Mouse (Mus musculus): ENCODE data around the gene Nrp2. TPM values are rescaled to one million over a fixed set of nuclear protein-coding genes. Genes with fewer than 3 reads are reported as not detected.

The Nrp2 gene
- polyA plus RNA-seq, 1 experiment from 2014 or later: 30.8 TPM

- ATAC-seq (replicated peaks): no peak
- no peak overlapping the region for H3K27ac ChIP-seq (replicated peaks)
- no peak overlapping the region for H3K9ac ChIP-seq (replicated peaks)
- 0 out of 2 replicates have a peak, but pooled peaks cover 3% of the 10 kb centered on the region for H3K4me1 ChIP-seq
- H3K27me3 ChIP-seq: no peaks in the 10 kb centered on the region
- no peak overlapping the region for H3K4me3 ChIP-seq
- 83% methylated on average over 6 of the region's 6 CpGs for WGBS
- H3K9me3 ChIP-seq: no peaks in the 10 kb centered on the region
- no peak overlapping the region for H3K4me2 ChIP-seq (replicated peaks)
- no peaks in the 10 kb centered on the region for H3K36me3 ChIP-seq
Measured at GRCm38 (mm10) chr1:62823549-62824195, 120.6 kb downstream of the Nrp2 start.

- WGBS: 85% methylated on average over 17 of the region's 17 CpGs
- Histone ChIP-seq H3K9ac (replicated peaks) (no peak overlapping the region), H3K9me3 (no peaks in the 10 kb centered on the region), H3K27me3 (no peaks in the 10 kb centered on the region), H3K4me3 (no peak overlapping the region), H3K27ac (replicated peaks) (no peak overlapping the region), H3K4me1 (0 out of 2 replicates have a peak, but pooled peaks cover 3% of the 10 kb centered on the region), H3K4me2 (replicated peaks) (no peak overlapping the region), H3K36me3 (no peaks in the 10 kb centered on the region)
- ATAC-seq (replicated peaks): no peak
Measured at GRCm38 (mm10) chr1:62825822-62826765, 123.0 kb downstream of the Nrp2 start.

- H3K4me3 ChIP-seq: no peak overlapping the region
- 72% methylated on average over 10 of the region's 10 CpGs for WGBS
- ATAC-seq (replicated peaks): no peak
Measured at GRCm38 (mm10) chr1:62827316-62827715, 124.2 kb downstream of the Nrp2 start.

GRCm38 (mm10) chr1:62828156-62828555 lies 125.1 kb downstream of the Nrp2 start:
- no peaks in the 10 kb centered on the region for H3K9me3 ChIP-seq

More at GRCm38 (mm10) chr1:62827316-62827715, 124.2 kb downstream of the Nrp2 start:
- 0 out of 2 replicates have a peak, but pooled peaks cover 3% of the 10 kb centered on the region for H3K4me1 ChIP-seq
- no peak overlapping the region for H3K4me2 ChIP-seq (replicated peaks)
- no peaks in the 10 kb centered on the region for H3K9me3 ChIP-seq
- no peak overlapping the region for H3K27ac ChIP-seq (replicated peaks)
- H3K36me3 ChIP-seq: no peaks in the 10 kb centered on the region
- no peak overlapping the region for H3K9ac ChIP-seq (replicated peaks)
- no peaks in the 10 kb centered on the region for H3K27me3 ChIP-seq

GRCm38 (mm10) chr1:62829690-62830417 lies 126.8 kb downstream of the Nrp2 start:
- H3K27me3 ChIP-seq: no peaks in the 10 kb centered on the region
- no peaks in the 10 kb centered on the region for H3K36me3 ChIP-seq
- H3K9ac ChIP-seq (replicated peaks): no peak overlapping the region
- H3K4me3 ChIP-seq: no peak overlapping the region
- 0 out of 2 replicates have a peak, but pooled peaks cover 3% of the 10 kb centered on the region for H3K4me1 ChIP-seq
- no peak overlapping the region for H3K27ac ChIP-seq (replicated peaks)
- ATAC-seq (replicated peaks): no peak
- WGBS: 76% methylated on average over 4 of the region's 4 CpGs
- no peak overlapping the region for H3K4me2 ChIP-seq (replicated peaks)
- no peaks in the 10 kb centered on the region for H3K9me3 ChIP-seq

More at GRCm38 (mm10) chr1:62828156-62828555, 125.1 kb downstream of the Nrp2 start:
- Histone ChIP-seq H3K27me3 (no peaks in the 10 kb centered on the region), H3K4me3 (no peak overlapping the region), H3K4me1 (0 out of 2 replicates have a peak, but pooled peaks cover 3% of the 10 kb centered on the region), H3K4me2 (replicated peaks) (no peak overlapping the region), H3K27ac (replicated peaks) (no peak overlapping the region), H3K36me3 (no peaks in the 10 kb centered on the region), H3K9ac (replicated peaks) (no peak overlapping the region)
- no peak for ATAC-seq (replicated peaks)
- WGBS: 70% methylated on average over 4 of the region's 4 CpGs

GRCm38 (mm10) chr1:62830418-62830769 lies 127.3 kb downstream of the Nrp2 start:
- Histone ChIP-seq H3K9me3 (no peaks in the 10 kb centered on the region), H3K27me3 (no peaks in the 10 kb centered on the region), H3K9ac (replicated peaks) (no peak overlapping the region), H3K4me1 (0 out of 2 replicates have a peak, but pooled peaks cover 3% of the 10 kb centered on the region), H3K27ac (replicated peaks) (no peak overlapping the region), H3K4me3 (no peak overlapping the region), H3K36me3 (no peaks in the 10 kb centered on the region), H3K4me2 (replicated peaks) (no peak overlapping the region)
- no peak for ATAC-seq (replicated peaks)
- 82% methylated on average over 7 of the region's 7 CpGs for WGBS

GRCm38 (mm10) chr1:62831725-62832455 lies 128.8 kb downstream of the Nrp2 start:
- Histone ChIP-seq H3K9me3 (no peaks in the 10 kb centered on the region), H3K27me3 (no peaks in the 10 kb centered on the region), H3K4me1 (0 out of 2 replicates have a peak, but pooled peaks cover 3% of the 10 kb centered on the region), H3K27ac (replicated peaks) (no peak overlapping the region), H3K4me2 (replicated peaks) (no peak overlapping the region), H3K36me3 (no peaks in the 10 kb centered on the region), H3K4me3 (no peak overlapping the region), H3K9ac (replicated peaks) (no peak overlapping the region)
- WGBS: 82% methylated on average over 6 of the region's 6 CpGs
- ATAC-seq (replicated peaks): no peak

- H3K4me2 ChIP-seq (replicated peaks): no peak overlapping the region
- no peaks in the 10 kb centered on the region for H3K9me3 ChIP-seq
- 85% methylated on average over 1 of the region's 1 CpGs for WGBS
- H3K27me3 ChIP-seq: no peaks in the 10 kb centered on the region
- no peaks in the 10 kb centered on the region for H3K4me1 ChIP-seq
- no peak overlapping the region for H3K4me3 ChIP-seq
- H3K36me3 ChIP-seq: no peaks in the 10 kb centered on the region
- no peak for ATAC-seq (replicated peaks)
- no peak overlapping the region for H3K27ac ChIP-seq (replicated peaks)
- no peak overlapping the region for H3K9ac ChIP-seq (replicated peaks)
Measured at GRCm38 (mm10) chr1:62833356-62833755, 130.3 kb downstream of the Nrp2 start.

- Histone ChIP-seq H3K27ac (replicated peaks) (no peak overlapping the region), H3K27me3 (no peaks in the 10 kb centered on the region), H3K4me3 (no peak overlapping the region), H3K4me2 (replicated peaks) (no peak overlapping the region), H3K9me3 (no peaks in the 10 kb centered on the region), H3K36me3 (no peaks in the 10 kb centered on the region), H3K4me1 (no peaks in the 10 kb centered on the region), H3K9ac (replicated peaks) (no peak overlapping the region)
- ATAC-seq (replicated peaks): no peak
- 91% methylated on average over 1 of the region's 1 CpGs for WGBS
Measured at GRCm38 (mm10) chr1:62834443-62835185, 131.5 kb downstream of the Nrp2 start.

- Histone ChIP-seq H3K36me3 (no peaks in the 10 kb centered on the region), H3K27ac (replicated peaks) (no peak overlapping the region), H3K4me2 (replicated peaks) (no peak overlapping the region), H3K9me3 (no peaks in the 10 kb centered on the region), H3K4me1 (no peaks in the 10 kb centered on the region), H3K27me3 (no peaks in the 10 kb centered on the region), H3K4me3 (no peak overlapping the region), H3K9ac (replicated peaks) (no peak overlapping the region)
- 92% methylated on average over 3 of the region's 3 CpGs for WGBS
- ATAC-seq (replicated peaks): no peak
Measured at GRCm38 (mm10) chr1:62838083-62838482, 135.0 kb downstream of the Nrp2 start.

- Histone ChIP-seq H3K4me1 (no peaks in the 10 kb centered on the region), H3K27me3 (no peaks in the 10 kb centered on the region), H3K9me3 (no peaks in the 10 kb centered on the region), H3K36me3 (no peaks in the 10 kb centered on the region), H3K4me2 (replicated peaks) (no peak overlapping the region), H3K27ac (replicated peaks) (no peak overlapping the region), H3K9ac (replicated peaks) (no peak overlapping the region), H3K4me3 (no peak overlapping the region)
- WGBS: 49% methylated on average over 2 of the region's 2 CpGs
- ATAC-seq (replicated peaks): no peak
Measured at GRCm38 (mm10) chr1:62838631-62839030, 135.5 kb downstream of the Nrp2 start.

All from forebrain, embryonic 15.5 days (tissue).